Mouse (Mus musculus) neural tube, embryonic 11.5 days (tissue): ENCODE measurements around the gene Morc3. TPM values are rescaled to one million over a fixed set of nuclear protein-coding genes. Genes with fewer than 3 reads are reported as not detected.

Source experiments
- ATAC-seq: fragments of 200-750 bp; cut with Nextera tagmentation; 2 replicates; pipeline ENCODE4 v1.8.0; 2017; ENCODE audit warnings: moderate number of reproducible peaks, mild to moderate bottlenecking, moderate TSS enrichment, moderate library complexity; ENCODE audit not compliant: insufficient read depth, low FRiP score, low TSS enrichment
- DNase-seq: peaks from one replicate; pipeline ENCODE4 v3.0.0-alpha.2; 2015; ENCODE audit warnings: low spot score
- H3K27ac ChIP-seq: fragments of 300-500 bp; sonication (generic); 2 replicates; pipeline ENCODE4 v1.5.1; 2014; ENCODE audit warnings: low read depth, mild to moderate bottlenecking, low read length
- H3K27me3 ChIP-seq: fragments of 300-500 bp; sonication (generic); 2 replicates; pipeline ENCODE4 v1.6.1; 2014; ENCODE audit warnings: mild to moderate bottlenecking, low read length, mixed read lengths; ENCODE audit not compliant: control insufficient read depth, insufficient read depth
- H3K36me3 ChIP-seq: fragments of 300-500 bp; sonication (generic); 2 replicates; pipeline ENCODE4 v1.6.1; 2014; ENCODE audit warnings: mild to moderate bottlenecking, low read length, moderate library complexity, mixed read lengths; ENCODE audit not compliant: control insufficient read depth, insufficient read depth
- H3K4me1 ChIP-seq: fragments of 300-500 bp; sonication (generic); 2 replicates; pipeline ENCODE4 v1.6.1; 2014; ENCODE audit warnings: low read length, mixed read lengths; ENCODE audit not compliant: control insufficient read depth, insufficient read depth
- H3K4me2 ChIP-seq: fragments of 300-500 bp; sonication (generic); 2 replicates; pipeline ENCODE4 v1.6.1; 2014; ENCODE audit warnings: low read depth, mild to moderate bottlenecking, moderate library complexity
- H3K4me3 ChIP-seq: fragments of 300-500 bp; sonication (generic); 2 replicates; pipeline ENCODE4 v1.5.1; 2014; ENCODE audit warnings: low read depth, low read length
- H3K9ac ChIP-seq: fragments of 300-500 bp; sonication (generic); 2 replicates; pipeline ENCODE4 v1.6.1; 2014; ENCODE audit warnings: mild to moderate bottlenecking, low read length
- H3K9me3 ChIP-seq: fragments of 300-500 bp; sonication (generic); 2 replicates; pipeline ENCODE4 v1.6.1; 2016; ENCODE audit warnings: low read length; ENCODE audit not compliant: control insufficient read depth
- WGBS: fragments of 180-500 bp; shearing (Covaris S2); extraction: QIAGEN DNeasy Blood & Tissue Kit; methylation state at CpG from one replicate; pipeline ENCODE4 v1.1.7; 2014; 5-methylcytosine and 5-hydroxymethylcytosine counted together
- polyA plus RNA-seq: library from polyadenylated mRNA; unstranded; fragments of >200 nt; fragmentation: Nextera tagmentation; extraction: Ambion mirVana; gene quantifications from 2 replicates; pipeline ENCODE4 v1.2.1, GENCODE M21; 2014

The Morc3 gene
- 33.4 and 34.5 TPM in 2 replicates for polyA plus RNA-seq

- DNase-seq (peak; percentile 100), ATAC-seq (peak; percentile 97)
- Histone ChIP-seq H3K9ac (peak within 1 kb of the TSS; percentile 93), H3K36me3 (no peaks in the 10 kb centered on the region), H3K27me3 (no peaks in the 10 kb centered on the region), H3K4me2 (peak within 1 kb of the TSS; percentile 77), H3K4me3 (peak within 1 kb of the TSS; percentile 96), H3K4me1 (0 out of 2 replicates have a peak, but pooled peaks cover 3% of the 10 kb centered on the region), H3K9me3 (no peaks in the 10 kb centered on the region), H3K27ac (peak within 1 kb of the TSS; percentile 91)
- WGBS = 13% methylated on average over 51 of the region's 55 CpGs
Measured at GRCm38 (mm10) chr16:93831627-93832395, at the start of gene Morc3. Gene Morc3, plus strand, starts transcription at chr16:93832121.

DNA sequence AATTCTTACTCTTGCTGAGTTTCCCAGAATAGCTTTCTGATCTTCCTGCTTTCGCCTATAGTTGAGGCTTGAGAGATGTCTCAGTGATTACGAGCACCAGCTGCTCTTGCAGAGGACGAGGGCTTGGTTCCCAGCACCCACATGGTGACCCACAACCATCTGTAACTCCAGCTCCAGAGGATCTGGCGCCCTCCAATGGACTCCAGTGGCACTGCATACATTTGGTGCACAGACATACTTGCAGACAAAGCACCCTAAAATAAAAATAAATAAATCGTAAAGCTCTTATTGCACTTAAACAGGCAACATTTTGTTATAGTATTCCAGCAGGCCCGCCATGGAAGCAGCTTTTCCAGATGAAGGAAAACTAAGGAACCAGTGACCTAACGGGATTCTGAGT is 47.7 kb upstream of the Morc3 start:
- H3K4me3 ChIP-seq = no peak overlapping the region
- no peak overlapping the region for H3K9ac ChIP-seq
- H3K27me3 ChIP-seq = no peaks in the 10 kb centered on the region
- WGBS = 90% methylated on average over 7 of the region's 7 CpGs
- no peaks in the 10 kb centered on the region for H3K9me3 ChIP-seq
- H3K27ac ChIP-seq = no peak overlapping the region
- ATAC-seq (no peak), DNase-seq (no peak)
- H3K4me2 ChIP-seq = no peak overlapping the region
- H3K4me1 ChIP-seq = no peaks in the 10 kb centered on the region
- no peaks in the 10 kb centered on the region for H3K36me3 ChIP-seq

DNA sequence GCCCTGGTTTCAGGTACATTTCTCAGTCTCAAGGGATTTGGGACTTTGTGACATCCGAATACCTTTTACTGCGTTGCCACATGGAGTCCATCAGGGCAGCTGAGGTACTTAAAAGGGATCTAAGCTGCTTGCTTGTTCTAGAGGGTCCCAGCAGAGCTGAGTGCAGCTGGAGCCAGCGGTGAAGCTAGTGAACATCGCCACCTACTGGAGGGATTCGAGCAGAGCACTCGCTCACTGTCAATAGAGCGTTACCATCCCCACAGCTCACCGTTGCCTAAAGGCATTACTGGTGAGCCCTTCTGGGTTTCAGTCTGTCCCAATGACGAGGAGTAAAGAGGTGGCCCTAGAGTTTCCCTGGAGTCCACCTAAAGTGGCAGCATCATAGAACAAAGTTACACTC is 46.1 kb upstream of the Morc3 start:
- no peaks in the 10 kb centered on the region for H3K4me1 ChIP-seq
- no peak overlapping the region for H3K27ac ChIP-seq
- ATAC-seq = peak; percentile 79
- DNase-seq = peak; percentile 85
- no peak overlapping the region for H3K4me3 ChIP-seq
- H3K27me3 ChIP-seq = no peaks in the 10 kb centered on the region
- no peaks in the 10 kb centered on the region for H3K36me3 ChIP-seq
- 5% methylated on average over 9 of the region's 9 CpGs for WGBS
- no peak overlapping the region for H3K9ac ChIP-seq
- no peak overlapping the region for H3K4me2 ChIP-seq
- no peaks in the 10 kb centered on the region for H3K9me3 ChIP-seq

DNA sequence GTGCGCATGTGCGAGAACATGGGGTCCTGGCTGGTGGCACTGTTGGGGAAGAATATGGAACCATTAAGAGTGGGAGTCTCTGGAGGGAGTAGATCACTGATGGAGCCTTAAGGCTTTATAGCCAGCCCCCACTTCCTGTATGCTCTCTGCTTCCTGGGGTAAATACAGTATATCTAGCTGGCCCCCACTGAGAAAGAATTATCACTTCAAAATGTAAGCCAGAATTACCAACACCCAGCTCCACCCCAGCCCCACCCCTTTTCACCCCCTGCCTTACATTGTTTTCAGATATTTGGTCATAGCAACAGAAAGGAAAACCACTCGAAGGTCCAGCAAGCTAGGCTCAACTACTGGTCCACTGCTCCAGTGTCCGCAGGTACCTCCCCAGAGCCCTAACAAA is 43.5 kb upstream of the Morc3 start:
- WGBS = 88% methylated on average over 4 of the region's 4 CpGs
- H3K27me3 ChIP-seq = no peaks in the 10 kb centered on the region
- DNase-seq = no peak
- H3K27ac ChIP-seq = no peak overlapping the region
- no peaks in the 10 kb centered on the region for H3K9me3 ChIP-seq
- no peak for ATAC-seq
- H3K4me1 ChIP-seq = no peaks in the 10 kb centered on the region
- H3K9ac ChIP-seq = no peak overlapping the region
- H3K4me3 ChIP-seq = no peak overlapping the region
- no peak overlapping the region for H3K4me2 ChIP-seq
- H3K36me3 ChIP-seq = no peaks in the 10 kb centered on the region

GRCm38 (mm10) chr16:93788881-93789280 is 43.0 kb upstream of the Morc3 start:
- Histone ChIP-seq H3K9me3 (no peaks in the 10 kb centered on the region), H3K27ac (no peak overlapping the region), H3K36me3 (no peaks in the 10 kb centered on the region), H3K4me1 (no peaks in the 10 kb centered on the region), H3K4me3 (no peak overlapping the region), H3K9ac (no peak overlapping the region), H3K4me2 (no peak overlapping the region), H3K27me3 (no peaks in the 10 kb centered on the region)
- ATAC-seq = no peak
- 92% methylated on average over 8 of the region's 8 CpGs for WGBS
- DNase-seq = no peak

- 35% methylated on average over 5 of the region's 5 CpGs for WGBS
- H3K27ac ChIP-seq = no peak overlapping the region
- no peak overlapping the region for H3K4me3 ChIP-seq
- no peak for ATAC-seq
- H3K4me2 ChIP-seq = no peak overlapping the region
- H3K9ac ChIP-seq = no peak overlapping the region
- no peaks in the 10 kb centered on the region for H3K9me3 ChIP-seq
- DNase-seq = no peak
- H3K4me1 ChIP-seq = no peaks in the 10 kb centered on the region
- H3K27me3 ChIP-seq = no peaks in the 10 kb centered on the region
- H3K36me3 ChIP-seq = no peaks in the 10 kb centered on the region
Measured at GRCm38 (mm10) chr16:93789971-93790755, 41.8 kb upstream of the Morc3 start.

DNA sequence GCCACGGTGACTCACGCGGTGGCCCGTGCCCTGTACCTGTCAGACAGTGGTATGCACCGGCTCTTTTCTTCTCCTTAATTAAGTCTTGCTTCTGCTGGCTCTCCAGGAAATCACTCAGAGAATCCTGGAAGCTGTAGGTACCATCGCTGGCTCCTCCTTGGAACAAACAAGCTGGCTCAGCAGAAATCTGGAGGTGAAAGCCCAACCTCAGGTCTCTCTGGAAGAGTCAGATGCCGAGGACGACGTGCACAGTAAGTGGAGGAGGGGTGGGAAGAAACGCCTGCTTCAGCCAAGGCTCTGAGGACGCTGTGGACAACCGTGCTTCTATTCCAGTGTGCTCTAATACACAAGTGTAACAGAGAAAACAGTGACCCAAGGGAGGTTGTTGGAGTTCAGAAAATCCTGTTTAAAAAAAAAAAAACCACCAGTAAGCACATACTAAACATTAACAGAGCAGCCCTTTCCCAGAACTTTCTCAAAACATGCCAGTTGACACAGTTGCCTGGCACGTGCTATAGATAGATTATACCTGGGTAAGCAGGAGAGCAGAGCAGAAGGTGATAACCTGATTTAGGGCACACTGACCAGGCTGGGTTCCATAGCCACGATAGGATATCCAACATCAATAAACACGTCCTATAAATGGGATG is 38.8 kb upstream of the Morc3 start:
- ATAC-seq = no peak
- Histone ChIP-seq H3K4me1 (no peaks in the 10 kb centered on the region), H3K36me3 (no peaks in the 10 kb centered on the region), H3K27me3 (no peaks in the 10 kb centered on the region), H3K9me3 (no peaks in the 10 kb centered on the region), H3K4me2 (no peak overlapping the region), H3K4me3 (no peak overlapping the region), H3K27ac (no peak overlapping the region), H3K9ac (no peak overlapping the region)
- 79% methylated on average over 15 of the region's 15 CpGs for WGBS
- no peak for DNase-seq

- H3K4me1 ChIP-seq = no peaks in the 10 kb centered on the region
- no peaks in the 10 kb centered on the region for H3K9me3 ChIP-seq
- no peak for DNase-seq
- H3K27ac ChIP-seq = no peak overlapping the region
- H3K4me3 ChIP-seq = no peak overlapping the region
- H3K9ac ChIP-seq = no peak overlapping the region
- H3K36me3 ChIP-seq = no peaks in the 10 kb centered on the region
- H3K4me2 ChIP-seq = no peak overlapping the region
- 85% methylated on average over 5 of the region's 5 CpGs for WGBS
- H3K27me3 ChIP-seq = no peaks in the 10 kb centered on the region
- no peak for ATAC-seq
Measured at GRCm38 (mm10) chr16:93794845-93795244, 37.1 kb upstream of the Morc3 start.
